In genomic region chr9:62521541-62521940, GRCm38 (mm10) we compare ENCODE assay signal across 10 mouse cellular contexts. TPM values are rescaled to one million over a fixed set of nuclear protein-coding genes. Genes with fewer than 3 reads are reported as not detected.
DNase-seq lines count a peak whose midpoint lies in the region; ATAC-seq and TF ChIP-seq lines count a peak whose summit lies in the region.
"Had no signal": no experiment of that assay in that cellular context is flagged by ENCODE, and none has a peak within 500 bp of the region (broad histone marks: within the 10 kb centered on the region; RNA-seq: fewer than 3 reads in every experiment).

No protein-coding gene starts in this region.

- H3K4me3 ChIP-seq in liver, adult 2 months (ENCODE audit: insufficient read depth, low read depth, low read length), result no peak overlapping the region
- no peak overlapping the region for H3K4me3 ChIP-seq in heart, embryonic 15.5 days
- no peak overlapping the region for H3K4me3 ChIP-seq in lung, embryonic 14.5 days (ENCODE audit: low read depth, low read length)
- H3K4me3 ChIP-seq: limb, embryonic 12.5 days had no signal

- no peak for TF ChIP-seq POLR2A in liver, adult 2 months (IDR thresholded peaks at IDR 0.05; ENCODE audit: extremely low read depth, insufficient read depth, low read length)

- H3K4me2 ChIP-seq in heart, embryonic 15.5 days, result no peak overlapping the region
- H3K4me2 ChIP-seq in lung, embryonic 14.5 days, result no peak overlapping the region; the same call in 1 of the 2 replicates
- H3K4me2 ChIP-seq: limb, embryonic 12.5 days had no signal

- peak overlapping the region; percentile 80 for H3K27ac ChIP-seq in liver, adult 2 months (replicated peaks; ENCODE audit: insufficient read depth, low read depth, low read length)
- peak overlapping the region; percentile 29; the same call in 1 of the 2 replicates for H3K27ac ChIP-seq in heart, embryonic 15.5 days
- H3K27ac ChIP-seq in lung, embryonic 14.5 days (ENCODE audit: low read depth), result peak overlapping the region; percentile 76; the same call in 1 of the 2 replicates

- peaks cover 3% of the 10 kb centered on the region; the same call in 1 of the 2 replicates for H3K4me1 ChIP-seq in liver, adult 2 months (ENCODE audit: control insufficient read depth, insufficient read depth, low read length)
- peaks cover 55% of the 10 kb centered on the region for H3K4me1 ChIP-seq in heart, embryonic 15.5 days (replicated peaks)
- H3K4me1 ChIP-seq in lung, embryonic 14.5 days (ENCODE audit: insufficient read depth), result peaks cover 32% of the 10 kb centered on the region

- H3K79me2 ChIP-seq in liver, adult 2 months (ENCODE audit: control insufficient read depth, insufficient read depth, low read length), result no peaks in the 10 kb centered on the region

- H3K36me3 ChIP-seq in liver, adult 2 months (ENCODE audit: control insufficient read depth, insufficient read depth, low read length), result no peaks in the 10 kb centered on the region
- H3K36me3 ChIP-seq in heart, embryonic 15.5 days, result no peaks in the 10 kb centered on the region
- H3K36me3 ChIP-seq in lung, embryonic 14.5 days (ENCODE audit: insufficient read depth), result no peaks in the 10 kb centered on the region
- H3K36me3 ChIP-seq: G1E; limb, embryonic 12.5 days had no signal

- H3K9ac ChIP-seq in liver, adult 2 months (ENCODE audit: low read depth, low read length), result no peak overlapping the region; the same call in 1 of the 2 replicates
- H3K9ac ChIP-seq in heart, embryonic 15.5 days, result no peak overlapping the region
- H3K9ac ChIP-seq in lung, embryonic 14.5 days, result no peak overlapping the region; the same call in 1 of the 2 replicates
- H3K9ac ChIP-seq: limb, embryonic 12.5 days had no signal

- no peak for TF ChIP-seq CTCF in liver, adult 2 months (IDR thresholded peaks at IDR 0.05; ENCODE audit: low read depth, low read length)
- TF ChIP-seq CTCF in lung, embryonic 14.5 days (IDR thresholded peaks at IDR 0.05; ENCODE audit: low read depth), result no peak

- H3K9me3 ChIP-seq in heart, embryonic 15.5 days (replicated peaks), result no peaks in the 10 kb centered on the region
- no peaks in the 10 kb centered on the region for H3K9me3 ChIP-seq in lung, embryonic 14.5 days (ENCODE audit: low read depth, low read length)
- H3K9me3 ChIP-seq: G1E; limb, embryonic 12.5 days had no signal

- 58% methylated on average over 9 of the region's 9 CpGs for WGBS in liver, adult 2 months
- WGBS in heart, embryonic 15.5 days, result 46% methylated on average over 9 of the region's 9 CpGs
- 31% methylated on average over 9 of the region's 9 CpGs for WGBS in lung, embryonic 14.5 days

- ATAC-seq in heart, embryonic 15.5 days (replicated peaks; ENCODE audit: insufficient number of reproducible peaks, insufficient read depth, low FRiP score, low read depth), result no peak
- ATAC-seq in lung, embryonic 14.5 days (ENCODE audit: insufficient read depth), result no peak
- no peak for ATAC-seq in activated CD4-positive, CD25-positive, alpha-beta regulatory T cell, adult 4 months

- no peaks in the 10 kb centered on the region for H3K27me3 ChIP-seq in liver, adult 2 months (ENCODE audit: control insufficient read depth, insufficient read depth, low read length)
- no peaks in the 10 kb centered on the region for H3K27me3 ChIP-seq in heart, embryonic 15.5 days
- H3K27me3 ChIP-seq in lung, embryonic 14.5 days (ENCODE audit: insufficient read depth, low read length), result no peaks in the 10 kb centered on the region

- DNase-seq in liver, adult 2 months (ENCODE audit: extremely low read depth, low read depth, low spot score), result no peak
- DNase-seq in liver, result no peak
- DNase-seq in lung, embryonic 14.5 days, result peak; percentile 40
- peak; percentile 68 for DNase-seq in skeletal muscle tissue, adult 2 months (ENCODE audit: low read depth, low spot score)
- DNase-seq in urinary bladder, adult 2 months (ENCODE audit: low spot score), result no peak
- no peak for DNase-seq in adrenal gland, postnatal 14 days

RNA-seq across cellular contexts. Expression of gene Coro2b, which starts 15.3 kb away (rescaled TPM):
- total RNA-seq in liver, adult 2 months (2014; rRNA removed), result 1.5 and 2.2 TPM in 2 replicates
- polyA plus RNA-seq in liver, adult 2 months (2012; rRNA removed), result 1.3 and 2.7 TPM in 2 replicates
- 5.7 and 8.4 TPM in 2 replicates for polyA plus RNA-seq in heart, embryonic 15.5 days (2015; fragmentation: Nextera tagmentation; extraction: Ambion mirVana)
- 22.2 and 26.2 TPM in 2 replicates for polyA plus RNA-seq in lung, embryonic 14.5 days (2014; fragmentation: Nextera tagmentation; extraction: Ambion mirVana)
- 1 to 10 TPM in 1 of 2 experiments, under 1 TPM in 1; 0.45 to 2.5 TPM for polyA plus RNA-seq in activated CD4-positive, CD25-positive, alpha-beta regulatory T cell, adult 4 months (2017; shearing (Covaris generic))
- polyA plus RNA-seq in urinary bladder, adult 2 months (2012; rRNA removed), result 4.9 and 7.9 TPM in 2 replicates
- 15.9 and 20.6 TPM in 2 replicates for total RNA-seq in adrenal gland, postnatal 14 days (2021)
- polyA plus RNA-seq: G1E had no signal

Comparison
In these comparisons a context has a peak if more than half of its experiments do, and no peak if none do; other contexts are left out.
1. DNase-seq: peak in lung, embryonic 14.5 days (single experiment) and skeletal muscle tissue, adult 2 months (single experiment); none in liver, adult 2 months (single experiment), liver (single experiment), urinary bladder, adult 2 months (single experiment) and adrenal gland, postnatal 14 days (single experiment).
2. H3K27ac ChIP-seq: peak in every context shown above with its lines; median percentile 80 in liver, adult 2 months; 76 in lung, embryonic 14.5 days; 29 in heart, embryonic 15.5 days.